Mouse (Mus musculus): ENCODE measurements at regions not wholly inside any gene's neighbourhood (a gene's known extent, or its start where the extent isn't known, plus 50 kb on each side); places are given as distances from the start of the nearest gene placed in this dataset.

GRCm38 (mm10) chr9:63075252-63075651 is 73.5 kb downstream of the Skor1 start:
- TF ChIP-seq MAX (IDR thresholded peaks at IDR 0.05) = no peak
- TF ChIP-seq FOSL1 (IDR thresholded peaks at IDR 0.05; ENCODE audit: insufficient read depth, low read length, poor library complexity, severe bottlenecking) = no peak
- no peak for TF ChIP-seq CTCF (IDR thresholded peaks at IDR 0.05; ENCODE audit: control insufficient read depth, insufficient read depth, insufficient read length)
- TF ChIP-seq MYOG (IDR thresholded peaks at IDR 0.05; ENCODE audit: control insufficient read depth, extremely low read depth, insufficient read length) = no peak
- TF ChIP-seq USF1 (IDR thresholded peaks at IDR 0.05; ENCODE audit: low read depth) = no peak
- TF ChIP-seq MYOD1 (IDR thresholded peaks at IDR 0.05; ENCODE audit: control insufficient read depth, insufficient read length, low read depth) = no peak
